Mouse (Mus musculus) midbrain, embryonic 11.5 days (tissue): ENCODE results near the gene Slbp. TPM values are rescaled to one million over a fixed set of nuclear protein-coding genes. Genes with fewer than 3 reads are reported as not detected.

Experiments used
- ATAC-seq: fragments of 200-750 bp; cut with Nextera tagmentation; 2 replicates; pipeline ENCODE4 v1.8.0; 2017; ENCODE audit warnings: moderate TSS enrichment, moderate library complexity; ENCODE audit not compliant: low FRiP score
- DNase-seq: peaks from one replicate; pipeline ENCODE4 v3.0.0; 2015; ENCODE audit warnings: low spot score; ENCODE audit errors: missing footprints
- H3K27ac ChIP-seq: fragments of 300-500 bp; sonication (generic); 2 replicates; pipeline ENCODE4 v1.5.1; 2014; ENCODE audit warnings: low read depth, low read length
- H3K27me3 ChIP-seq: fragments of 300-500 bp; sonication (generic); 2 replicates; pipeline ENCODE4 v1.6.1; 2014; ENCODE audit warnings: mild to moderate bottlenecking, low read length, moderate library complexity, mixed read lengths; ENCODE audit not compliant: control insufficient read depth, insufficient read depth
- H3K36me3 ChIP-seq: fragments of 300-500 bp; sonication (generic); 2 replicates; pipeline ENCODE4 v1.6.1; 2014; ENCODE audit warnings: mild to moderate bottlenecking, low read length, moderate library complexity, mixed read lengths; ENCODE audit not compliant: control insufficient read depth, insufficient read depth
- H3K4me1 ChIP-seq: fragments of 300-500 bp; sonication (generic); 2 replicates; pipeline ENCODE4 v1.6.1; 2014; ENCODE audit warnings: low read length; ENCODE audit not compliant: control insufficient read depth, insufficient read depth
- H3K4me2 ChIP-seq: fragments of 300-500 bp; sonication (generic); 2 replicates; pipeline ENCODE4 v1.6.1; 2014; ENCODE audit warnings: mild to moderate bottlenecking, moderate library complexity
- H3K4me3 ChIP-seq: fragments of 300-500 bp; sonication (generic); 2 replicates; pipeline ENCODE4 v1.5.1; 2014; ENCODE audit warnings: low read depth, low read length
- H3K9ac ChIP-seq: fragments of 300-500 bp; sonication (generic); 2 replicates; pipeline ENCODE4 v1.6.1; 2014; ENCODE audit warnings: low read length
- H3K9me3 ChIP-seq: fragments of 300-500 bp; sonication (generic); 2 replicates; pipeline ENCODE4 v1.6.1; 2016; ENCODE audit warnings: low read length; ENCODE audit not compliant: control insufficient read depth
- WGBS: fragments of 180-500 bp; shearing (Covaris S2); extraction: QIAGEN DNeasy Blood & Tissue Kit; methylation state at CpG from one replicate; pipeline ENCODE4 v1.1.7; 2014; 5-methylcytosine and 5-hydroxymethylcytosine counted together
- polyA plus RNA-seq: library from polyadenylated mRNA; unstranded; fragments of >200 nt; fragmentation: Nextera tagmentation; extraction: Ambion mirVana; gene quantifications from 2 replicates; pipeline ENCODE4 v1.2.1, GENCODE M21; 2014

Gene Slbp
- polyA plus RNA-seq, 1 experiment from 2014 or later: 304 TPM

DNA sequence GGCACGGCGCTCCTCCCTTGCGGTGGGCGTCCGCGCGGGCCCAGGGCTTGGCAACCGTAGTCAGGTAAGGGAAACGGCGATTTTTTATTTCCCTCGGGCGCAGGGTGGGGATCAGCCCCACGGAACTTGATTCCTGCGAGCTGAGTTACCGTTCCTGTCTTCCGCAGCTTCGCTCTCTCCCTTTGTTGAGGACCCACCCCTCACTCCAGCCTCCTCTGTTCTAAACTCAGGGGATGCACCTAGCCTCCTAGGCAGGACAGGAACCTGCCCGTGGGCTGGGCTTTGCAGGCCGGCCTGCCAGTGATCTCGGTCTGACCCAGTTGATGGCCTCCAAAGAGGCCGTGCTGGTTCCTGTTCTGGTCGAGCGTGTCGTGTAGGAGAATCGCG is 6.3 kb upstream of the Slbp start:
- peaks cover 2% of the 10 kb centered on the region for H3K36me3 ChIP-seq
- H3K27me3 ChIP-seq: no peaks in the 10 kb centered on the region
- peak overlapping the region; percentile 79 for H3K4me3 ChIP-seq
- under 1% methylated on average over 26 of the region's 26 CpGs for WGBS
- DNase-seq (no peak), ATAC-seq (no peak; the same call in 1 of the 2 replicates)
- H3K9ac ChIP-seq: peak overlapping the region; percentile 78
- H3K27ac ChIP-seq: peak overlapping the region; percentile 20; the same call in 1 of the 2 replicates
- peak overlapping the region; percentile 83 for H3K4me2 ChIP-seq
- H3K4me1 ChIP-seq: peaks cover 24% of the 10 kb centered on the region
- no peaks in the 10 kb centered on the region for H3K9me3 ChIP-seq

DNA sequence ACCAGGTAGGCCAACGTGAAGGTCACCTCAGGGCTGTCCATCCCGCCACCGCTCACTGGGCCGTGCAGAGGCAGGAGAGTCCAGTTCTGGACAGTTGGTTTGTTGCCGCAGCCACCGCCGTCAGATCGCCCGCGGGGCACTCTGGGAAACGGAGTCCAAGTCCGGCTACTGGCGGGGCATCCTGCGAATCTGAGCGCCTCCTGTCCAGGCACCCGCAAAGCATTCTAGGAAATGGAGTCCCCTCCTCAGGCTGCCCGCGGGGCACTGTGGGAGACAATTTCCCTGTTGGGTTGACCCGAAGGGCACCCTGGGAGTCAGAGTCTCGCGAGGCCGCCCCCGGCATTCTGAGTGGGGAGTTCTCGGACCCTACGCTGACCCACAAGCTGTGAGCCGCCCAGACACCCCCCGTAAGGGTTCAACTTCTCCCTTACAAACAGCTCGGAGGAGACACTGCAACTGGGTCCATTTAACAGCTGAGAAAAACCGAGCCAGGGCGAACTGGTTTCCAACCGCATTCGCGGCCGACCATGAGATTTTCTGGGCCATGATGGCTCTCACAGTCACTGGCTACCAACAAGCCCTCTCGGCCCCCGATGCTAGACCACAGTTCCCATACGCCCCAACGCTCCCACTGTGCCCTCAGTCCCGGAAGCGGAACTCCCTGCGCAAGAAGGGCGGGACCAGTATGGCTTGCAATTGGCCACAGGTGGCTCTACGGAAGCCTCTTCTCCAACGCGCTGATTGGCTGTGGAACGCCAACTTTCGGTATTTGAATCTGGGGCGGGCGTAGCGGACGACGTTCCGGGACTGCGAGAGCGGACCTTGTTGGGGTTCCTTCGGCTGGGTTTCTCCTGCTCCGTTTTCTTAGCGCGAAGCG is 5.7 kb upstream of the Slbp start, which contains the start of the genes Tacc3 and Tmem129:
TSS of gene Tacc3 (plus strand) at position 342 of the 877 bp plus-strand sequence.
TSS of gene Tmem129 (minus strand) at position 630 of the 877 bp plus-strand sequence.
- no peaks in the 10 kb centered on the region; the same call in 1 of the 2 replicates for H3K36me3 ChIP-seq
- no peaks in the 10 kb centered on the region for H3K9me3 ChIP-seq
- H3K27me3 ChIP-seq: no peaks in the 10 kb centered on the region
- H3K4me2 ChIP-seq: peak within 1 kb of the TSS; percentile 83
- peak; percentile 97 for ATAC-seq
- peak; percentile 99 for DNase-seq
- H3K4me1 ChIP-seq: peaks cover 24% of the 10 kb centered on the region
- peak within 1 kb of the TSS; percentile 85 for H3K9ac ChIP-seq
- under 1% methylated on average over 60 of the region's 60 CpGs for WGBS
- H3K4me3 ChIP-seq: peak within 1 kb of the TSS; percentile 79
- peak within 1 kb of the TSS; percentile 87 for H3K27ac ChIP-seq

GRCm38 (mm10) chr5:33657251-33657786 is 4.9 kb upstream of the Slbp start:
- H3K4me1 ChIP-seq: peaks cover 28% of the 10 kb centered on the region
- H3K36me3 ChIP-seq: no peaks in the 10 kb centered on the region; the same call in 1 of the 2 replicates
- DNase-seq (no peak), ATAC-seq (peak; percentile 40; the same call in 1 of the 2 replicates)
- H3K9me3 ChIP-seq: no peaks in the 10 kb centered on the region
- under 1% methylated on average over 32 of the region's 32 CpGs for WGBS
- H3K9ac ChIP-seq: peak overlapping the region; percentile 69
- peak overlapping the region; percentile 5; the same call in 1 of the 2 replicates for H3K27ac ChIP-seq
- peak overlapping the region; percentile 79 for H3K4me3 ChIP-seq
- peak overlapping the region; percentile 83 for H3K4me2 ChIP-seq
- no peaks in the 10 kb centered on the region for H3K27me3 ChIP-seq

- no peaks in the 10 kb centered on the region for H3K27me3 ChIP-seq
- H3K9me3 ChIP-seq: no peaks in the 10 kb centered on the region
- no peak for ATAC-seq
- H3K4me1 ChIP-seq: peaks cover 28% of the 10 kb centered on the region
- no peak for DNase-seq
- peak overlapping the region; percentile 83 for H3K4me2 ChIP-seq
- no peak overlapping the region for H3K27ac ChIP-seq
- H3K4me3 ChIP-seq: peak overlapping the region; percentile 79
- H3K9ac ChIP-seq: peak overlapping the region; percentile 69
- WGBS: 36% methylated on average over 1 of the region's 1 CpGs
- no peaks in the 10 kb centered on the region; the same call in 1 of the 2 replicates for H3K36me3 ChIP-seq
Observed at GRCm38 (mm10) chr5:33656739-33657138, 4.4 kb upstream of the Slbp start.

- ATAC-seq (no peak), DNase-seq (no peak)
- Histone ChIP-seq H3K4me2 (no peak overlapping the region), H3K27me3 (no peaks in the 10 kb centered on the region), H3K36me3 (no peaks in the 10 kb centered on the region), H3K4me1 (peaks cover 36% of the 10 kb centered on the region), H3K27ac (no peak overlapping the region), H3K9me3 (no peaks in the 10 kb centered on the region), H3K9ac (no peak overlapping the region), H3K4me3 (no peak overlapping the region)
- WGBS: 97% methylated on average over 10 of the region's 10 CpGs
Observed at GRCm38 (mm10) chr5:33655251-33655840, 3.0 kb upstream of the Slbp start.

DNA sequence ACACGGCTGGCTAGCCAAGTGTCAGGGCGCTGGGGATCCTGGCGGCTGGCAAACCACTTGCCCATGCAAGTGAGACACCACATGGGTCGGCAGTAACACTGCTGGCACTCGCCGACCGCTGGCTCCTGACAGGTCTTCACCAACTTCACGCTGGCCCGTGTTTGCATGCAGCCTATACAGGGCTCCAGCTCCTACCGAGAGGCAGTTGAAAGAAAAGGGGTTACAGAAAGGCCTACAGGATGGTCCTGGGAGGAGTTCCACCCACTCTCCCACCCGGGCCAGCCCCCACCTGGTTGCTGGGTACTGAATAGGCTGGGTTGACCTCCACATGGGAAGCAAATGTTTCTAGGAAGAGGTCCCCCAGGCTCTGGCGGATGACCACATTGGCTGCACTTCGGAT is 2.0 kb upstream of the Slbp start:
- Histone ChIP-seq H3K4me2 (no peak overlapping the region), H3K4me3 (no peak overlapping the region), H3K36me3 (peaks cover 2% of the 10 kb centered on the region; the same call in 1 of the 2 replicates), H3K27me3 (no peaks in the 10 kb centered on the region), H3K9ac (no peak overlapping the region), H3K9me3 (no peaks in the 10 kb centered on the region), H3K4me1 (peaks cover 35% of the 10 kb centered on the region), H3K27ac (no peak overlapping the region)
- ATAC-seq: no peak
- WGBS: 95% methylated on average over 13 of the region's 13 CpGs
- DNase-seq: no peak

DNA sequence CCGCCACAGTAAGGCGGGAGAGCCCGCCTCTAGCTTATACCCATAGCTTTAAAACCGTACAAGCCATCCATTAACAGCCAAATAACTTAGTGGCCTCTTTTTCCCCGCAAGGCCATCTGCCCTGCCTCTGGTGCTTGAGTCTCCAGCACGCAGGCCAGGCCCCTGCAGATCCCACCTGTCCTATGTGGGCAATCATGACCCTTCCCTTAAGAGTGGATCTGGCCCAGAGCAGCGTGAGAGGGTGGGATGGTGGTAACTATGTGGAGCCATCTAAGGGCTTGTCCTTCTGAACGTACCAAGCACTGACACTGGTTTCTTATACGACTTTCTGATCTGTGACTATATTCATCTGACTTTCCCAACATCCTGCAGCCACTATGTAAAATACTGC is 404 bp upstream of the Slbp start:
- H3K9me3 ChIP-seq: no peaks in the 10 kb centered on the region
- peak overlapping the region; percentile 55 for H3K4me3 ChIP-seq
- peak overlapping the region; percentile 65 for H3K4me2 ChIP-seq
- H3K4me1 ChIP-seq: peaks cover 27% of the 10 kb centered on the region
- H3K9ac ChIP-seq: peak overlapping the region; percentile 51; the same call in 1 of the 2 replicates
- H3K27me3 ChIP-seq: no peaks in the 10 kb centered on the region
- ATAC-seq (peak; percentile 49), DNase-seq (no peak)
- 2% methylated on average over 9 of the region's 9 CpGs for WGBS
- H3K36me3 ChIP-seq: peaks cover 7% of the 10 kb centered on the region; the same call in 1 of the 2 replicates
- H3K27ac ChIP-seq: peak overlapping the region; percentile 32; the same call in 1 of the 2 replicates

DNA sequence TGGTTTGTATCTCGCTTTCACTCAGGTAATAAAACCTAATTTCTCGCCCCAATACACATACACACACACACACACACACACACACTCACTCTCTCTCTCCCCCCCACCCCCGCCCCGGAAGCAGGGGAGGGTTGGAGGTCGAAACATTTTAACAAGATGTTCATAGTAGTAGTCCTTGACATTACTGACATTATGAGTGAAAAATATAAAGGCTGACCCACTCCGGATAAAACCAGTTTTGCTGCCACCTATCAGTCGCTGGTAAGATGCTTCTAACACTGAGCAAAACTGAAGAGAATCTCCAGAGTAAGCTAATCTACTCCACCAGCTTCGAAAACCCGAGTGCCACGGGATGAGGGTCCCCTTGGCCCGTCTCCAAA is 843 bp downstream of the Slbp start:
- 0% methylated on average over 11 of the region's 11 CpGs for WGBS
- H3K36me3 ChIP-seq: peaks cover 7% of the 10 kb centered on the region; the same call in 1 of the 2 replicates

More for the DNA sequence above, 843 bp downstream of the Slbp start:
- Histone ChIP-seq H3K27me3 (no peaks in the 10 kb centered on the region), H3K9me3 (no peaks in the 10 kb centered on the region), H3K4me2 (peak overlapping the region; percentile 65), H3K9ac (peak overlapping the region; percentile 73), H3K27ac (peak overlapping the region; percentile 95; the same call in 1 of the 2 replicates), H3K4me1 (peaks cover 20% of the 10 kb centered on the region), H3K4me3 (peak overlapping the region; percentile 55)
- ATAC-seq (no peak), DNase-seq (no peak)
